Mouse (Mus musculus) right cerebral cortex, postnatal 25 days (tissue): ENCODE data around the gene Pde10a.

ENCODE experiments used
- DNase-seq: peaks from one replicate; pipeline ENCODE4 v3.0.0; 2022

The Pde10a gene

GRCm38 (mm10) chr17:8525971-8526740 is 984 bp downstream of the Pde10a start:
- peak; percentile 52 for DNase-seq

GRCm38 (mm10) chr17:8526815-8527261 is 1.7 kb downstream of the Pde10a start:
- DNase-seq = peak; percentile 70

GRCm38 (mm10) chr17:8528641-8529040 is 3.5 kb downstream of the Pde10a start:
- no peak for DNase-seq

GRCm38 (mm10) chr17:8532609-8533008 is 7.4 kb downstream of the Pde10a start:
- DNase-seq = no peak

GRCm38 (mm10) chr17:8533828-8534227 is 8.7 kb downstream of the Pde10a start:
- no peak for DNase-seq

- no peak for DNase-seq
Observed at GRCm38 (mm10) chr17:8536522-8536921, 11.3 kb downstream of the Pde10a start.

- DNase-seq = no peak
Observed at GRCm38 (mm10) chr17:8538102-8538501, 12.9 kb downstream of the Pde10a start.

- no peak for DNase-seq
Observed at GRCm38 (mm10) chr17:8541974-8542538, 16.9 kb downstream of the Pde10a start.

GRCm38 (mm10) chr17:8546366-8546765 is 21.2 kb downstream of the Pde10a start:
- DNase-seq = no peak

- DNase-seq = no peak
Observed at GRCm38 (mm10) chr17:8548733-8549132, 23.6 kb downstream of the Pde10a start.

- no peak for DNase-seq
Observed at GRCm38 (mm10) chr17:8551641-8552040, 26.5 kb downstream of the Pde10a start.

- DNase-seq = no peak
Observed at GRCm38 (mm10) chr17:8552346-8553035, 27.3 kb downstream of the Pde10a start.

- no peak for DNase-seq
Observed at GRCm38 (mm10) chr17:8553601-8554000, 28.4 kb downstream of the Pde10a start.

- no peak for DNase-seq
Observed at GRCm38 (mm10) chr17:8554219-8554618, 29.0 kb downstream of the Pde10a start.

- DNase-seq = no peak
Observed at GRCm38 (mm10) chr17:8555785-8556184, 30.6 kb downstream of the Pde10a start.

GRCm38 (mm10) chr17:8556223-8556622 is 31.1 kb downstream of the Pde10a start:
- DNase-seq = no peak

GRCm38 (mm10) chr17:8557926-8558325 is 32.8 kb downstream of the Pde10a start:
- peak; percentile 20 for DNase-seq

- no peak for DNase-seq
Observed at GRCm38 (mm10) chr17:8562101-8562885, 37.1 kb downstream of the Pde10a start.

GRCm38 (mm10) chr17:8562886-8563280 is 37.7 kb downstream of the Pde10a start:
- no peak for DNase-seq

GRCm38 (mm10) chr17:8566850-8567249 is 41.7 kb downstream of the Pde10a start, which contains the start of gene Gm17087:
Gm17087 (minus strand) TSS chr17:8566950.
- no peak for DNase-seq

GRCm38 (mm10) chr17:8573542-8574260 is 48.5 kb downstream of the Pde10a start:
- no peak for DNase-seq

- DNase-seq = no peak
Observed at GRCm38 (mm10) chr17:8580360-8580759, 55.2 kb downstream of the Pde10a start.
